Mouse (Mus musculus): ENCODE measurements around the gene Rdh16f1.

DNA sequence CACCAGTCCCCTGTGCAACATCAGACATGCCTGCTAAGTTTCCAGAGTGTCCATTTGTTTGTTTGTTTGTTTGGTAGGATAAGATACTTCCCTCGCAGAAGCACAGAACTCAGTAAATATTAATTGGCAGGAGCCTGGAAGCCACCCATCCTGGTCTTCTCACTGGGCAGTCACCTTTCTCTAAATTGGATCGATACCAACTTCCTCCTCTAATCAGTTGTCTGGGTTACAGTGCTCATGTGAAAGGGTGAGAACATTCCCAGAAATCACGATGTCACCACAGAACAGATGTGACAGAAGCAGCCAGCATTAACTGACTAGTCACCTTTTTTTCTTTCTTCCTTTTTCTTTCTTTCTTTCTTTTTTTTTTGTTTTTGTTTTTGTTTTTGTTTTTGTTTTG is 4.3 kb upstream of the Rdh16f1 start:
- TF ChIP-seq ZNF384 (IDR thresholded peaks at IDR 0.05; ENCODE audit: low read depth, low read length), result no peak
- no peak for TF ChIP-seq ZC3H11A (IDR thresholded peaks at IDR 0.05; ENCODE audit: borderline replicate concordance, low read depth, low read length)
- TF ChIP-seq CHD2 (IDR thresholded peaks at IDR 0.05; ENCODE audit: low read depth, low read length), result no peak
- no peak for TF ChIP-seq MAFK (IDR thresholded peaks at IDR 0.05; ENCODE audit: insufficient read depth, low read depth, low read length)
